Mouse (Mus musculus) layer of hippocampus, adult 9-11 months (tissue): Measurements from ENCODE around the gene Acvr1b.

Experiments used
- DNase-seq: peaks from one replicate; pipeline ENCODE4 v3.0.0; 2022

The Acvr1b gene

GRCm38 (mm10) chr15:101200777-101201295 is 27.0 kb downstream of the Acvr1b start:
- no peak for DNase-seq

GRCm38 (mm10) chr15:101201414-101201813 is 27.5 kb downstream of the Acvr1b start:
- DNase-seq: no peak

- DNase-seq: no peak
Observed at GRCm38 (mm10) chr15:101203673-101204072, 29.8 kb downstream of the Acvr1b start.

- DNase-seq: no peak
Observed at GRCm38 (mm10) chr15:101204781-101205180, 30.9 kb downstream of the Acvr1b start.

- DNase-seq: no peak
Observed at GRCm38 (mm10) chr15:101210228-101210627, 36.4 kb downstream of the Acvr1b start.

GRCm38 (mm10) chr15:101210998-101211613 is 37.2 kb downstream of the Acvr1b start:
- DNase-seq: no peak

- no peak for DNase-seq
Observed at GRCm38 (mm10) chr15:101212435-101212834, 38.6 kb downstream of the Acvr1b start.

GRCm38 (mm10) chr15:101215136-101215535 is 41.3 kb downstream of the Acvr1b start:
- DNase-seq: no peak

GRCm38 (mm10) chr15:101216036-101216435 is 42.2 kb downstream of the Acvr1b start:
- no peak for DNase-seq

- DNase-seq: no peak
Observed at GRCm38 (mm10) chr15:101220905-101221297, 47.0 kb downstream of the Acvr1b start.

GRCm38 (mm10) chr15:101221298-101222104 is 47.6 kb downstream of the Acvr1b start:
- DNase-seq: peak; percentile 92

GRCm38 (mm10) chr15:101222897-101223482 is 49.1 kb downstream of the Acvr1b start:
- DNase-seq: no peak

- DNase-seq: no peak
Observed at GRCm38 (mm10) chr15:101223596-101223995, 49.7 kb downstream of the Acvr1b start.

GRCm38 (mm10) chr15:101224006-101224906 is 50.4 kb downstream of the Acvr1b start, which contains the start of gene Grasp:
TSS of gene Grasp (plus strand) at chr15:101224188.
- peak; percentile 93 for DNase-seq

- no peak for DNase-seq
Observed at GRCm38 (mm10) chr15:101224977-101225376, 51.1 kb downstream of the Acvr1b start.

GRCm38 (mm10) chr15:101227971-101228370 is 54.1 kb downstream of the Acvr1b start:
- DNase-seq: no peak

- DNase-seq: no peak
Observed at GRCm38 (mm10) chr15:101228866-101229590, 55.2 kb downstream of the Acvr1b start.

GRCm38 (mm10) chr15:101230503-101230902 is 56.6 kb downstream of the Acvr1b start:
- no peak for DNase-seq

- no peak for DNase-seq
Observed at GRCm38 (mm10) chr15:101230995-101231647, 57.3 kb downstream of the Acvr1b start.

GRCm38 (mm10) chr15:101231648-101232180 is 57.8 kb downstream of the Acvr1b start:
- no peak for DNase-seq

GRCm38 (mm10) chr15:101232607-101233006 is 58.7 kb downstream of the Acvr1b start:
- DNase-seq: no peak
